Mouse (Mus musculus) adipocyte (in vitro differentiated cells): ENCODE results near the gene Cep85l.

Source experiments
- DNase-seq: peaks from one replicate; pipeline ENCODE4 v3.0.0-alpha.2; 2016; ENCODE audit warnings: low spot score

Cep85l gene

GRCm38 (mm10) chr10:53379709-53380106, at the start of gene Cep85l:
TSS of gene Cep85l (minus strand) at chr10:53379947.
- DNase-seq, result peak; percentile 89

GRCm38 (mm10) chr10:53428695-53429447, 49.1 kb upstream of the Cep85l start:
- no peak for DNase-seq

DNA sequence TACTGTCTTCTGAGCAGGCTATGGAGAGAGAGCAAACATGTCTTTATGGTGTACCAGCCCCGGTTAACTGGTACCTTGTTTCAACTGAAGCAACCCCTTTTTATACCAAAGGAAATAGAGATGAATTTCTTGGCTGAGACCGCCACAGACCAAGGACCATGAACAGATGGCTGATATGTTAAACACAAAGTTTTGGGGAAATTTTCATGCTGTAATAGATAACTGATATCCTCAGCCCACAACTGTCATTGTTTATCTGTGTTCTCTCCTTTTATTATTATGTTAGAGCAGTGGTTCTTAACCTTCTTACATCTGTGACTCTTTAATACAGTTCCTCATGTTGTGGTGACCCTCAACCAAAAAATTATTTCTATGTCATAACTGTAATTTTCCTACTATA, 46.8 kb upstream of the Cep85l start:
- DNase-seq, result no peak

DNA sequence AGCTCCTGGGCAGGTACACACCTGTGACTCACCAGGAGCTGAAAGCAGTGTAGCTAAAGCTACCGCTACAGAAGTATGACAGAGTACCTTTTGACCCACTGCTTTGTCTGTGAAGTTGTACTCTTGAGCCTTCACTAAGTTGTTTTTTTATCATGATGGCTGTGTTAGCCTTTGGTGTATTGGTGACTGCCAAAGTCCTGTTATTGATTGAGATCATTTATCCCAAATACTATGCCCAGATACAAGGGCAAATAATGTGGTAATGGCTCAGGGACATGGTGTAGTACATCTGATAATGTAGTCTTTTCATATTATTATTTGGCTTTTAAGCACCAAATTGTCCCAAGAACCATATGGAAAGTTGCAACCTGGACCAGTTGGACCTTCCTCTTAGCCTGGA, 43.3 kb upstream of the Cep85l start:
- no peak for DNase-seq

DNA sequence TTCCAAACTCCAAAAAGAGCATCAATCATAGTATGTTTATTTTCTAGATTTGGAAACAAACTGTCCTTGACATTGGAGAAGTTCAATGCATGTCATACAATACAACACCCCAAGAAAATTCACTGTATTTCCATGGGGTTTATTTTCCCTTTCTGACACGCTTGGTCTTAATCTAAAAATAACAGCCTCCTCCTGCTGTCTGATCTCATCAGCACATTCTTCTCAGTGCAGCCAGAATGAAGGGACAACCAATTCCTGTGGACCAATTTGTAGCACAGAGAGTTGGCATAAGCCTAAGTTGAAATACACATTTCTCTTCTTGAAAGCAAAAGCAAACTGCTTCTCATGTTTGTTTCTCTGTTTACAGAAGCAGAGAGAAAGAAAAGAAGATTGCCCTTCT, 42.5 kb upstream of the Cep85l start:
- DNase-seq, result no peak

DNA sequence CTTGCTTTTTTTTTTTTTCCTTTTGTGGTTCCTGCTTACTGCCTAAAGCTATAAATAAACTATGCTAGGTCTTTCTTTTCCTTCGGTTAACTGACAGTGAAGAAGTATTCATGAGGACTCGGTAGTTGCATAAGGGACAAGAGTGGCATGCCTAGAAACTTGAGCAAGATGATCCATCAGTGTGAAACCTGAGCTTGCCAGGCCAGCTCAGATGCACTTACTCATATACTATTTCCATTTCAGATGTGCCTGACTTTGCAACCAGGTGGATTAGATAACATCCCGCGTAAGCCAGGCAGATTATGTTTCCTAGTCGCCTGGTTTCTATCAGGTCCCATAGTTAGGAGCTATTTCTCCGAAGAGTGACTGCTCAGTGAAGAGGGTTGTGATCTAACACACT, 41.9 kb upstream of the Cep85l start:
- DNase-seq, result no peak

DNA sequence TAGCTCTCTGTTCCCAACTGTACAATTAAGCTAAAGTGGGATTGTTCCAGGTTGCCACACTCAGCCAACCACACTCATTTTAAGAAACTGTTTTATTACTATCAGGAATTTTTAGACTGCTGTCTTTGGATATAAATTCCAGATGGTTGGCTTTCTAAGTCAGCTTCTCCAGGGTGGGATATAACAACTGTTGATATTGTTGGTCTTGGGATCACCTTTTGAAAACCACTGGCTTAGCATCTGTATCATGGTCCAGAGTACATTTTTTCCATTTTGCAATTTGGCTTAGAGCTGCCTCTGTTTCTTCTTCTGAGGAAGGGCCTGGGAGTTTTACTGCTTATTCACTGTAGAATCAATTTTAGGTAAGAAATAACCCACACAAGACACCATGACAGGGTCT, 40.3 kb upstream of the Cep85l start:
- no peak for DNase-seq

DNA sequence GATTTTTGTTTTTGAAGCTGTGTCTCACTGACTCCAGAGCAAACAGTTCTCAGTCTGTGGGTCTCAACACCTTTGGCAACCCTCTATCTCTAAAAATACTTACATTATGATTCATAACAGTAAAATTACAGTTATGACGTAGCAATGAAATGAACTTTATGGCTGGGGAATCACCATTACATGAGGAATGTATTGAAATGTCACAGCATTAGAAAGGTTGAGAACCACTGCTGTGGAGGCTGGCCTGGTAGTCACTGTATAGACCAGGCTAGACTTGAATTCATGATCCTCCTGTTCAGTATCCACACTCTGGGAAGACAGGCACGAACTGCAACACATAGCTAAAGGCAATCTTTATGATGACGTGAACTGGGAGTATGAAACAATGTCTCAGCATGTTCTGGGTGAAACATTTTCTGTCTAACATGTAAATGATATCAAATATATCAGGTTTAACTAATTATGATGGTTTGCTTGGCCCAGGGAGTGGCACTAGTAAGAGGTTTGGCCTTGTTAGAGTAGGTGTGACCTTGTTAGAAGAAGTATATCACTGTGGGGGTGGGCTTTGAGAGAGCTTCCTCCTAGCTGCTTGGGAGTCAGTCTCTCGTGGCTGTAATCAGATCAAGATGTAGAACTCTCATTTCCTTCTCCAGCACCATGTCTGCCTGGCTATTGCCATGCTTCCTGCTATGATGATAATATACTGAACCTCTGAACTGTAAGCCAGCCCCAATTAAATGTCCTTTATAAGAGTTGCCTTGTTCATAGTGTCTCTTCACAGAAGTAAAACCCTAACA, 39.6 kb upstream of the Cep85l start:
- no peak for DNase-seq

- no peak for DNase-seq
Measured at GRCm38 (mm10) chr10:53417015-53417414, 37.3 kb upstream of the Cep85l start.

DNA sequence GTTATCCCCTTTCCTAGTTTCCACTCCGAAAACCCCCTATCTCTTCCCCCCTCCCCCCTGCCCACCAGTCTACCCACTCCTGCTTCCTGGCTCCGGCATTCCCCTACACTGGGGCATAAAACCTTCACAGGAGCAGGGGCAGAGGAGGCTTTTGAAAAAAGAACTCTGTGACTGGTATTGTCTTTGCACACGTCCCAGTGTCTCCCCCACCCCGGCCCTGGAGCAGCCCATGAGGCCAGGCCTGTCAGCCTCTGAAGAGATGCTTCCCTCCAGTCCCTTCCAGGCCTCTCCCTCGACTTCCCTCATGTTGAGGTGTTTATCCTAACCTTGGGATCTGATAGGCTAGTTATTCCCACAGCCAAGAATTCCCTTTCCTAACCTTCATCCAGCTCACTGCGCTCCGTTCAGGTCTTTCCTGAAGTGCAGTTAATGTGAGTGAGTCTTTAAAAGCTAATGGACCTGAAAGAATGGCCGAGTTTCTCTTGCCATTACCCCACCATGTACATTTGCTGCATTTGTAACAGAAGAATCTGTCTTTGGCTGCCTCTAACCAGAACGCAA, 36.5 kb upstream of the Cep85l start:
- DNase-seq, result no peak

GRCm38 (mm10) chr10:53415252-53415651, 35.5 kb upstream of the Cep85l start:
- no peak for DNase-seq

DNA sequence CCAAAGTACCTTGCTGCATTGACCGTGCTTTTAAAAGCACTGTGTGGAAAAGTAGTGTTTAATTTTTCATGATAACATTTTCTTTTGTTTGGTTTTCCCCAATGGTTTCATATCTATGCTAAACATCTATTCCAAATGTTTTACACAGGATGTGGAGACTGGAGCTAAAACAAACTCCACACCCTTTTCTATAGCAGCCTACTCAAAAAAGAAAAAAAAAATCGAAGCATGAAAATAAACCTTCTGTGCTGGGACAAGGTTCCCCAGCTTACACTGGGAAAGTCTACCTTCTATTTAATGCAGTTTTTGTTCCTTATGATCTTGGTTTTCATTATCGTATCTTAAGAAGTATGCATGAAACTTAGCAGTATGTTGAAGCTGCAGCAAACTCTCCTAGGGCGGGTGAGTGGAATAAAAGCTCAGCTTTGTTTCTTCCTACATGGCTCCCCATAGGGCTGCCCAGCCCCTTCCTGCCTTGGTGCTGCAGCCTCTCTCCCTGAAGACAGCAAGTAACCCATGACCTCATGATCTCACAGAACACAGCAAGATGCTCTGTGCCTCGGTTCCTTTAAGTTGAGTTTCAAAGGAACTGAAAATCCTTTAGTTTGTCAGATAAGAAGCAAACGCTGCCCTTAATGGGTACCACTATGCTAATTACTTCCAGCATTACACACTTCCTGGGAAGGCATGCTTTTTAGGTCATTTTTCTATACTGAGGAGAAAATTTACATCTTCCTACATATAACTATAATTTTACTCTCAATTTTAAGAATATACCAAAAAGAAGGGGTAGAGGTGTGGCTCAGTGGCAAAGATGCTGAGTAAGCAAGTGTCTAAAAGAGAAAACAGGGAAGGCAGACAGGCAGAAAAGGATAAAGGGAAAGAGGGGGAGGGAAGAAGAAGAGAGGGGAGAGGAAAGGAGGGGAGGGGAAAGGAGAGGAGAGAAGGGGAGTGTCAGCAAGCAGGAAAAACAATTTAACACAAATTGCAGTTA, 34.6 kb upstream of the Cep85l start:
- DNase-seq, result no peak

DNA sequence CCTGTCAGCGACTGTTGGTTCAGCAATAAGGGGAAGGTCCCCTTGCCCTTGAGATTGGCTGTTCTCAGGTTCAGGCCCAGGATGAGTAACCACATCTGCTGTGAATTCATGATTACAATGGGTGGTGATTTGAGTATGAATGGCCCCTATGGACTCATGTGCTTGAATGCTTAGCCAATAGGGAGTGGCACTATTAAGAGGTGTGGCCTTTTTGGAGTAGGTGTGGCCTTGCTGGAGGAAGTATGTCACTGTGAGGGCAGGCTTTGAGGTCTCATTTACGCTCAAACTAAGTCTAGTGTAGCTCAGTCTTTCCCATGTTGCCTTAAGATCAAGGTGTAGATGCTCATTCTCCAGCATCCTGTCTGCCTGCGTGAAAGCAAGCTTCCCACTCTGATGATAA, 33.2 kb upstream of the Cep85l start:
- no peak for DNase-seq

DNA sequence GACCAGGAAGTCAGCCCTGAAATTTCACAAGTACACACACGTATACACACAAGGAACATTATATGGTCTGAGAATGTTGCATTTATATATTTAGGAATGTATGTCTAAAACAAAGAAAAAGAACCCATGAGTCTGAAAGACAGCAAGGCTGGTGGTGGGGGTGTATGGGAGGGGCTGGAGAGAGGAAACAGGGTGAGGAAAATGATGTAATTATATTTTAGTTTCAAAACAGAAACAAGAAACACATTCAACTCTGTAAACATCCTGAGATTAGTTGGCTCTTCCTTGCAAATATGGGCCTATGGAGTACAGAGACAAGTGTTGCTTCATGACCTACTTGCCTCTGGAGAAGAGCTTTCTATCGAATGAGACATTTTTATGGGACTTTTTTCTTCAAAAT, 32.4 kb upstream of the Cep85l start:
- peak; percentile 27 for DNase-seq

DNA sequence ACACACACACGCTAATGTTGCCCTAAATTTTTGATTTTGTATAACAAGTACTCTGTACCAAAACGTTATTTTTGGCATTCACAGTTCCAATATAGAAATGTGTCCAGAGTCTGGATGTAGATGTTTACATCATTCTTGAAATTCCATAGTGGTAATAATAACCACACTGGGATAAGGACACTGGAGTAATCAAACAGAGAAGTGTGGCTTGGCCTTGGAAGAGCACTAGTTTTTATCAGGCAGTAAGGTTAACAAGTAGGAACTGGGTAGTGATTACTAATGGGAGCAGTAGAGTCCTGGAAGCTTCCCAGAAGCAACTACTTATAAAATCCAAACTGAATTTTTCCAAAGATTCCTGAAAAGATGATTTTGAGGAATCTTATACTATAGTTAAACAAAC, 31.1 kb upstream of the Cep85l start:
- no peak for DNase-seq

GRCm38 (mm10) chr10:53407422-53407821, 27.7 kb upstream of the Cep85l start:
- DNase-seq, result peak; percentile 78

GRCm38 (mm10) chr10:53406845-53407244, 27.1 kb upstream of the Cep85l start:
- DNase-seq, result no peak

GRCm38 (mm10) chr10:53402293-53402692, 22.5 kb upstream of the Cep85l start:
- DNase-seq, result no peak

GRCm38 (mm10) chr10:53399053-53399452, 19.3 kb upstream of the Cep85l start:
- DNase-seq, result no peak

GRCm38 (mm10) chr10:53398540-53398902, 18.8 kb upstream of the Cep85l start:
- DNase-seq, result no peak

- DNase-seq, result no peak
Measured at GRCm38 (mm10) chr10:53397846-53398539, 18.2 kb upstream of the Cep85l start.
